Mouse (Mus musculus) intestine, postnatal 0 days (tissue): ENCODE data around the gene Prame. TPM values are rescaled to one million over a fixed set of nuclear protein-coding genes. Genes with fewer than 3 reads are reported as not detected.
A peak's percentile ranks its signal among the peaks of the same experiment; 100 is the strongest.
"Not testable (repeated sequence)": the region's sequence is repeated elsewhere in the genome, so short reads cannot be mapped to it uniquely, and the experiment has no call there.

Source experiments
- ATAC-seq: fragments of 200-750 bp; cut with Nextera tagmentation; 2 replicates; pipeline ENCODE4 v1.8.0; 2017; ENCODE audit warnings: mild to moderate bottlenecking, moderate TSS enrichment, moderate library complexity
- H3K27ac ChIP-seq: fragments of 300-500 bp; sonication (generic); 2 replicates; pipeline ENCODE4 v1.5.1; 2014; ENCODE audit warnings: mild to moderate bottlenecking, low read depth, low read length, moderate library complexity
- H3K27me3 ChIP-seq: fragments of 300-500 bp; sonication (generic); replicated peaks from 2 replicates; pipeline ENCODE4 v1.6.1; 2014; ENCODE audit warnings: low read length, mixed read lengths; ENCODE audit not compliant: control insufficient read depth, insufficient read depth
- H3K36me3 ChIP-seq: fragments of 300-500 bp; sonication (generic); 2 replicates; pipeline ENCODE4 v1.6.1; 2014; ENCODE audit warnings: mild to moderate bottlenecking, moderate library complexity; ENCODE audit not compliant: control insufficient read depth, insufficient read depth
- H3K4me1 ChIP-seq: fragments of 300-500 bp; sonication (generic); replicated peaks from 2 replicates; pipeline ENCODE4 v1.6.1; 2014; ENCODE audit warnings: antibody characterized with exemption, low read length, mixed read lengths; ENCODE audit not compliant: control insufficient read depth, insufficient read depth
- H3K4me2 ChIP-seq: fragments of 300-500 bp; sonication (generic); replicated peaks from 2 replicates; pipeline ENCODE4 v1.6.1; 2014; ENCODE audit warnings: low read depth, mild to moderate bottlenecking, moderate library complexity
- H3K4me3 ChIP-seq: fragments of 300-500 bp; sonication (generic); 2 replicates; pipeline ENCODE4 v1.5.1; 2014; ENCODE audit warnings: low read depth, low read length
- H3K9ac ChIP-seq: fragments of 300-500 bp; sonication (generic); 2 replicates; pipeline ENCODE4 v1.6.1; 2014; ENCODE audit warnings: mild to moderate bottlenecking, low read depth, low read length
- H3K9me3 ChIP-seq: fragments of 300-500 bp; sonication (generic); 2 replicates; pipeline ENCODE4 v1.6.1; 2016; ENCODE audit warnings: mixed run types; ENCODE audit not compliant: control insufficient read depth
- CTCF ChIP-seq: sonication (generic); IDR thresholded peaks from 2 replicates; pipeline ENCODE4 v1.5.1; 2016; ENCODE audit warnings: low read depth, mild to moderate bottlenecking, control low read depth, antibody characterized with exemption, moderate library complexity
- WGBS: fragments of 180-500 bp; shearing (Covaris S2); extraction: QIAGEN DNeasy Blood & Tissue Kit; methylation state at CpG from one replicate; pipeline ENCODE4 v1.1.7; 2014; 5-methylcytosine and 5-hydroxymethylcytosine counted together
- polyA plus RNA-seq: library from polyadenylated mRNA; unstranded; fragments of >200 nt; fragmentation: Nextera tagmentation; extraction: Ambion mirVana; gene quantifications from 2 replicates; pipeline ENCODE4 v1.2.1, GENCODE M21; 2015

The Prame gene
- polyA plus RNA-seq, 1 experiment from 2014 or later, result not detected

DNA sequence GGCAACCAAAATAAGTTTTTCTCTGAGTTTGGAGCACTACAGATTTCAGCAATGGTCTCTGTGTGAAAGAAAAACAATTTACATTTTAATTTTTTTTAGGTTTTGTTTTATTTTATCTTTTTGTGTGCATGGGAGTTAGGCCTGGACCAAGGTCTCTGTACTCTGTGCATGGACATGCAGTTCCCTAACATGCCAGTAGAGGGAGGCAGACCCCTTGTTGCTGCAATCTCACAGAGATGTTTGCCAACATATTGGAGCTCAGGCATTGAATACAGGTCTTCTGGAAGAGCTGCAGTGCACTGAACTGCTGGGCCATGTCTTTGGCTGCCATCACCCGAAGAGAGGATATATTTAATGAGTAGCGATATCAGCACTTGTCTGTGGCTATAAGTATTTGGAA lies 58.0 kb downstream of the Prame start:
- not testable (repeated sequence) for H3K4me2 ChIP-seq, H3K27me3 ChIP-seq, H3K4me3 ChIP-seq, H3K9ac ChIP-seq, H3K4me1 ChIP-seq, H3K27ac ChIP-seq, H3K9me3 ChIP-seq, H3K36me3 ChIP-seq
- TF ChIP-seq CTCF, result peak; percentile 78
- ATAC-seq, result peak; percentile 43; the same call in 1 of the 2 replicates
- 13% methylated on average over 1 of the region's 2 CpGs for WGBS

GRCm38 (mm10) chrX:135564934-135565333 lies 62.6 kb downstream of the Prame start:
- not testable (repeated sequence) for H3K4me2 ChIP-seq, H3K4me3 ChIP-seq, H3K9me3 ChIP-seq, H3K4me1 ChIP-seq, H3K9ac ChIP-seq, H3K27ac ChIP-seq, ATAC-seq, H3K36me3 ChIP-seq, H3K27me3 ChIP-seq
- WGBS, result 62% methylated on average over 4 of the region's 4 CpGs

Other genes starting within 250 kb of the Prame start
- not detected in 2 replicates for gene Gm7903, start 193.9 kb downstream of the Prame start, polyA plus RNA-seq
- gene AV320801, start 133.1 kb downstream of the Prame start, polyA plus RNA-seq, result not detected in 2 replicates
- 0.80 and 0.90 TPM in 2 replicates for gene Nxf7, start 28.9 kb downstream of the Prame start, polyA plus RNA-seq
- not detected in 2 replicates for gene Tcp11x2, start 66.1 kb upstream of the Prame start, polyA plus RNA-seq
- gene Tmsb15a, start 97.6 kb upstream of the Prame start, polyA plus RNA-seq, result not detected in 2 replicates
- 4.3 and 4.8 TPM in 2 replicates for gene Armcx5, start 115.0 kb upstream of the Prame start, polyA plus RNA-seq
- 11.0 and 12.5 TPM in 2 replicates for gene Gprasp1, start 115.0 kb upstream of the Prame start, polyA plus RNA-seq
- 9.2 and 10.0 TPM in 2 replicates for gene Bhlhb9, start 169.9 kb upstream of the Prame start, polyA plus RNA-seq
- gene Gprasp2, start 211.3 kb upstream of the Prame start, polyA plus RNA-seq, result 4.7 and 5.6 TPM in 2 replicates